Mouse (Mus musculus): ENCODE data around the gene Ucp1.

Ucp1 gene

DNA sequence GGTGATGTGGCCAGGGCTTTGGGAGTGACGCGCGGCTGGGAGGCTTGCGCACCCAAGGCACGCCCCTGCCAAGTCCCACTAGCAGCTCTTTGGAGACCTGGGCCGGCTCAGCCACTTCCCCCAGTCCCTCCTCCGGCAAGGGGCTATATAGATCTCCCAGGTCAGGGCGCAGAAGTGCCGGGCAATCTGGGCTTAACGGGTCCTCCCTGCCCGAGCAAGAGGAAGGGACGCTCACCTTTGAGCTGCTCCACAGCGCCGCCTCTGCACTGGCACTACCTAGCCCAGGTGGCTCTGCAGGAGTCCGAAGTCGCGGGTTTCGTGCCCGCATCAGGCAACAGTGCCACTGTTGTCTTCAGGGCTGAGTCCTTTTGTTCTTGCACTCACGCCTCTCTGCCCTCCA is at the start of gene Ucp1:
Gene Ucp1 (plus strand): TSS at position 177 of the 400 bp plus-strand sequence.
- CTCF ChIA-PET = interaction anchor here in 3 of 4 experiments (0.7 to 1.6 kb wide), 8 partner anchors 13 to 53 kb away, joined by 3 to 7 read pairs (median 4); no protein-coding TSS in a partner anchor

DNA sequence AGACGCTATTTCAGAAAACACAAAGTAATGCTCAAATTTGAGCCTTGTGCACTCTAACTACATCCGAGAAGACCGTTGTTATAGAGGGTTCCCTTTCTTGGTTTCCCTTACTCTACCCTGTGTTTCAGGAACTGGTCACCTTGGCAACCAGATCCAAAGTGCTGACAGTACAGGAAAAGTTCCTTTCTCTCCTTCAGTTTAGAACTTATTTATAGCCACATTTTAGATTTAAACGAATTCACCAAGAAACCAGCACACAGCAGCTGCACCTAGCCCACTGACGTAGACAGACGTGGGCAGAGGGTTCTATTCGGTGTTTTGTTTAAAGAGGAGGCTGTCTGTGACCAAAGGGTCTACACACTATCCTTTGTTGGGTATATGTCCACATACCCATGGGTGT is 46.0 kb upstream of the Ucp1 start:
- POLR2A ChIA-PET = no interaction called here

More for the DNA sequence above, at the start of gene Ucp1:
- POLR2A ChIA-PET = interaction anchor here in 1 of 4 experiments (1.8 kb wide), 1 partner anchor 25 kb away, joined by 6 read pairs; no protein-coding TSS in a partner anchor

DNA sequence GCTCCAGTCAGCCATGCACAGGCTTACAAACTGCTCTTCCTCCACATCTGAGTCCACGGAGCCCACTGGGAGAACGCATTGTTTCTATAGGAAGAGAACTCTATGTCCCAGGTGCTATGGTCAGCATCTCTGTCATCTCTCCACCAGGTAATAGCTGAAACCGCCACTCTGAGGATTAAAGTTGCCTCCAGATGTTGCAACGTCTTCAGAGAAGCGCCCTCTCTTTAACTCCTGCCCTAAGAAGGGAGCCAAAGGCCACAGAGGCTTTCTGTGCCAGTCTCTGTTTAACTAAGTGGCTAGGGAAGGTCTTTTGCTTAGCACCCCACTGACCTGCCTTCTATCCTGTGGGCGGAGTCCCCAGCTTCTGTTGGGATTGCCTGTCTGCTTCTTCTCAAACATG is 39.3 kb upstream of the Ucp1 start:
- CTCF ChIA-PET = interaction anchor here in 3 of 4 experiments (0.6 to 1.8 kb wide), 3 partner anchors 9 to 142 kb away, joined by 4 to 15 read pairs (median 6); no protein-coding TSS in a partner anchor
- POLR2A ChIA-PET = interaction anchor here in 2 of 4 experiments (1.4 to 1.6 kb wide), 2 partner anchors 10 to 11 kb away, joined by 3 read pairs; no protein-coding TSS in a partner anchor

More for the DNA sequence above, 46.0 kb upstream of the Ucp1 start:
- CTCF ChIA-PET = no interaction called here

DNA sequence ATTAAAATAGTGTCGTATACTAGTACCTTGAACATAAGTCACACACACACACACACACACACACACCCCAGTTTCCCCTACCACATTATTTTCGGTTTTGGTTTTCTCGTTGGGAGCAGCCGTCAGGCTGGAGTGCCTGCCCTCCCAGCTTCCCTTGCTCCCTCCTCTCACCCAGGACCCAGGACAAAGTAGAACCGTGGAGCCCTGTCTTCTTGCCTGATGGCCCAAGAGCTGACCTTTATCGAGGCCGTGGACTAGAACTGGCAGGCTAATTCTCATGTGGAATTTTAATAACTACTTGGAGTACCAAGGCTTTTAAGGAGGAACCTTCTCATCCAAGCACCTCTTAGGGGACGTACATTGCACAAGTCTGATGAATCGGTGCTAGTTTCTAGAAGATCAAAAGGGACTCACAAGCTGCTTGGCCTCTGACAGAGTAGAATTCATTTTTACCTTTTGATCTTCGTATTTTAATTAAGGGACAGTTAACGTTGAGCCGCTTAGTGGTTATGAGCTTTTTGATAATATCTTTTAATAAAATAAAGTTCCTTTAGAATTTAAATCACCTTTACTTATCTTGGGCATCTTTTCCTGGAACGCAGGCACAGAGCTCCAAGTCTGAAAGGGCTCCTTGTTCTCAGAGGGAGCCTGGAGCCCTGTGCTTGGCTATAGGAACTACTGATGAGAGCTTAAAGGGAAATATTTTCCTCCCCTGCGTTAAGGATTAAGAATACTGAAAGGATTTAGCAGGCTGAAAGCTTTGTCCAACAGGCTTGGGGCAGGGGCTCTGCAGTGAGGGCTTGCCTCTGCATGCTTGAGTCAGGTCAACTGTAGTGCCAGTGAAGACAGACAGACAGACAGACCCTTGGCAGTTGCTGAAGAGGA is 38.5 kb upstream of the Ucp1 start:
- CTCF ChIA-PET = interaction anchor here in 3 of 4 experiments (0.8 to 1.8 kb wide), 4 partner anchors 9 kb away, joined by 3 to 15 read pairs (median 5); no protein-coding TSS in a partner anchor
- POLR2A ChIA-PET = interaction anchor here in 3 of 4 experiments (0.6 to 1.6 kb wide), 3 partner anchors 9 to 516 kb away, joined by 3 to 4 read pairs (median 3); no protein-coding TSS in a partner anchor

DNA sequence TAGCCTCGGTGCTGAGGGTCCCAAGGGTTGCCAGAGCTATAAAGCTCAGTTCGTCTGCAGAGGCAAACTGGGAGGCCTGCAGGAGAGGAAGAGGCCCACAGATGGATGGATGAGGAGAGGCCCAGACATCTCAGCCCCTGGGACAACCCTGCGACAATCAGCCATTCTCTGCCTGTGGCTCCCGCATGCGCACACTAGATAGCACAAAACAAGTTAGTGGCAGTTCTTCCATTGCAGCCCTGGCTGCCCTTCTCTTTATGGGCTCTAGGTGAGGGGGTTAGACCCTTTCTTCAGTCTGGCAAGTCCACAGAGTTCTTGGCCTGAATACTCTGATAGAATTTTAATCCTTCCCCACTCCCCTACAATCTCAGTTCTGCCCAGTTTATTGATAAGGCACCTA is 37.4 kb upstream of the Ucp1 start:
- ChIA-PET CTCF (interaction anchor here in 1 of 4 experiments (1.4 kb wide), 1 partner anchor 7 kb away, joined by 6 read pairs; no protein-coding TSS in a partner anchor), POLR2A (interaction anchor here in 1 of 4 experiments (0.7 kb wide), 1 partner anchor 88 kb away, joined by 6 read pairs; the partner anchor contains the start of gene Tbc1d9)

DNA sequence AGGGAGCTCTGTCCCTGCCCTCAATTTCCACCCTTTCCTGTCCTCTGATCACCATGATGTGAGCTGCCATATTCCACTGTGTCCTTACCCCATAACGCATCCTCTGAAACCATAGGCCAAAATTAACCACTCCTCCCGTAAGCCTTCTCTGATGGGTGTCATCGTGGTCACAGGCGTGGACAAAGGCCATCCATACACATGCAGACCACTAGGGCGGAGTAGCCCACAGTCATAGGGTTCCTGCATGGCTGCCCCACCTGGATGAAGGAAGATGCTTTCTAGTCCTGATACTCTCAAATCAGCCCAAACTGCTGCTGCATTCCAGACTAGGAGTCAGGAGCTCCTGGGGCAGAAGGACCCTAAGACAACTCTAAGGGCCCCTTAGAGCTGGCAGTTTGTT is 32.5 kb upstream of the Ucp1 start:
- POLR2A ChIA-PET = interaction anchor here in 3 of 4 experiments (0.9 to 3.1 kb wide), 6 partner anchors 64 to 190 kb away, joined by 3 to 11 read pairs (median 6); partner anchors contain the start of genes Tbc1d9 (in 2 of the 3), Elmod2 (in 1 of the 3) and Gm10645 (in 1 of the 3)

DNA sequence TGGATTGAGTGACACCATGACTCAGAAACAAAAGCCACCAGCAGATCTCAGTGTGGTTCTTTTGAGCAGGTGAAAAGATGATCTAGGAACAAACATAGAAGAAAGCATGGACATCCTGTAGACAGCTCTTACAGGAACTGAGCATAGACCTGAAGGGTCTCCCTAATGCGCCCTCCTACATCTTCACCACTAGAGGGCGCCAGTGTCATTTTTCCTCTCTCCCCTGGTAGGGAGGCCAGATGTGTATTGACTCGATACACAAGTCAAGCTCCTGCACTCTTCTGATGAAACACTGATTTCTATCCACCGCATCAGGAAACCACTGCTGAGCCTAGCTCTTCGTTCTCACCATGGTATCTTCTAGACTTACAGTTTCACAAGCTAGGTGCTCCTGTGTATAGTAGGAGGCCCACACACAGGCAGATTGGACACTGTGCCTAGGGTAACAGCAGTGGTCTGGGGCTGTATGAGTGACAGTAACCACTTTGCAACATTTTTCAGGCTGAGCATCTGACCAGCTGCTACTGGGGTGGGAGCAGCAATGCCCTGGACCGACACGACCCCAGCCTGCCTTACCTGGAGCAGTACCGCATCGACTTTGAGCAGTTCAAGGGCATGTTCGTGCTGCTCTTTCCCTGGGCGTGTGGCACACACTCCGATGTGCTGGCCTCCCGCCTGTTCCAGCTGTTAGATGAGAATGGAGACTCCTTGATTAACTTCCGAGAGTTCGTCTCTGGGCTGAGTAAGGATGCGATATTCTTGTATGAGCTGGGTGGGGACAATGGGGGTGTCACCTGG is 29.5 kb upstream of the Ucp1 start:
- ChIA-PET CTCF (interaction anchor here (0.5 to 5.5 kb wide), 81 partner anchors 9 to 364 kb away, joined by 3 to 57 read pairs (median 4); partner anchors contain the start of genes Dnajb1 (in 2 of the 4), Tecr (in 2 of the 4), Ucp1 (in 2 of the 4) and Clgn (in 1 of the 4)), POLR2A (interaction anchor here in 3 of 4 experiments (0.6 to 3.1 kb wide), 13 partner anchors 10 to 331 kb away, joined by 3 to 11 read pairs (median 3); partner anchors contain the start of gene Elmod2 (in 1 of the 3))

More for the DNA sequence above, 32.5 kb upstream of the Ucp1 start:
- CTCF ChIA-PET = interaction anchor here in 2 of 4 experiments (0.6 to 5.5 kb wide), 2 partner anchors 84 to 193 kb away, joined by 5 to 57 read pairs; no protein-coding TSS in a partner anchor

DNA sequence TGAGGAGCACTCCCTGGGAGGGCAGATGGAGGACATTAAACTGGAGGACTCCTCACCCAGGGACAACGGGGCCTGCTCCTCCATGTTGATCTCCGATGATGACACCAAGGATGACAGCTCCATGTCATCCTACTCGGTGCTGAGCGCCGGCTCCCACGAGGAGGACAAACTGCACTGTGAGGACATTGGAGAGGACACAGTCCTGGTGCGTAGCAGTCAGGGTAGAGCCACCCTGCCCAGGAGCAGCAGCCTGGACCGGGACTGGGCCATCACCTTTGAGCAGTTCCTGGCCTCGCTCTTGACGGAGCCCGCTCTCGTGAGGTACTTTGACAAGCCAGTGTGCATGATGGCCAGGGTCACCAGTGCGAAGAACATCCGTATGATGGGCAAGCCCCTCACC is 19.0 kb upstream of the Ucp1 start:
- POLR2A ChIA-PET = no interaction called here
- CTCF ChIA-PET = interaction anchor here in 1 of 4 experiments (1.2 kb wide), 1 partner anchor 11 kb away, joined by 4 read pairs; no protein-coding TSS in a partner anchor

DNA sequence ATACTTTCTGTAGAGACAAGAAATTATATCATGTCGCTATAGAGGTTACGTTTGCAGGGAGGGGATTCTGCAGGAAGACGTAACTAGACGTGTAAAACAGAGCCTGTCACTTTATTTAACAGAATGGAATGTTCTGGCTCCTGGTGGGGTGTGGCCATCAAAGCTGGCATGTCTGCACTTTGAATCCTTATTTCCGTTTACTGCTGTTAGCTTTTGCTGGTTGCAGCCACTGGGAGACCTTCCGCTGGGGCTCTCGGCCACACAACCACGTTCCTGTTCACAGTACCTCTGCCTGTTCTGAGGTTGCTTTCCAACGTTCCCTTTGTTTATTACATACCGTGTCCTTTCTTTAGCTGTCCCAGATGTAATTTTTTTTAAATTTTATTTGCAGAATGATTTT is 17.7 kb upstream of the Ucp1 start:
- ChIA-PET POLR2A (interaction anchor here in 1 of 4 experiments (0.8 kb wide), 1 partner anchor 13 kb away, joined by 3 read pairs; no protein-coding TSS in a partner anchor), CTCF (no interaction called here)

DNA sequence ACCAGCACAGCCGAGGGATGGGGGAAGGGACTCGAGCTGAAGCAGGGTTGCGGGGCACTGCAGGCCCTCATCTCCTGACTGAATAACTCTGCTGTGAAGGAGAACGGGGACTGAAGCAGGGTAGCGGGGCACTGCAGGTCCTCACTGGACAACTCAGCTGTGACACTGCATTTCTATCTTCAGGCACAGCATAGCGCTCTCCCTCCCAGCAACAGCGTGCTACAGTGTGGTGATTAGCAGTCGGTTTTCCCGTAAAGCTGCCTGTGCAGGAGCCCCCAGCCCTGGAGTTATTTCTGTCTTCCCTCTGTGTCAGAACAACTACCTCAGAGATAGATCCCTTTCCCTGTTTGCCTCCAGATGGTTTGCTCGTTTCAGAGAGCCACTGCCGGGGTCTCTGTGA is 15.7 kb upstream of the Ucp1 start:
- CTCF ChIA-PET = interaction anchor here in 2 of 4 experiments (1.7 to 1.8 kb wide), 2 partner anchors 14 kb away, joined by 6 to 10 read pairs; no protein-coding TSS in a partner anchor

DNA sequence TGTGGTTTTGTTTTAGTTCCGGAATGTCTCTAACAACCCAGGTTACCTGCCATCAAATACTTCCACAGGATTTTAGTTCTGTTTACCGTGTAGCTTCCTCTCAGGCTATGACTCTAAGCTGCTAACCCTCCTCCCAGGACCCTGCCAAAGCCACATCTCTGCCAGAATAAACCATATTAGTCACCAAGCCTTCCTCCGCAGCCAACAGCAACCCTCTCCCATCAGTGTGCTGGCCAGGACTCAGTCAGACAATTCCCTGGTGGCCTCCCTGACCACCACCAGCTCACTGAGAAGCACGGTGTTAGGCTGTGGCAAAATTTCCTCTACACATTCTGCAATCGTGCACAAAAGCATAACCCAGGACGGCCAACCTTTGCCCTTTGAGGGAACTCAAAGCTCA is 11.7 kb upstream of the Ucp1 start:
- CTCF ChIA-PET = interaction anchor here in 3 of 4 experiments (0.5 to 2.9 kb wide), 4 partner anchors 9 to 73 kb away, joined by 3 to 13 read pairs (median 6); no protein-coding TSS in a partner anchor
- POLR2A ChIA-PET = interaction anchor here in 1 of 4 experiments (0.6 kb wide), 1 partner anchor 68 kb away, joined by 3 read pairs; no protein-coding TSS in a partner anchor

More for the DNA sequence above, 15.7 kb upstream of the Ucp1 start:
- POLR2A ChIA-PET = interaction anchor here in 2 of 4 experiments (0.6 to 1.9 kb wide), 2 partner anchors 48 to 109 kb away, joined by 3 to 4 read pairs; no protein-coding TSS in a partner anchor

DNA sequence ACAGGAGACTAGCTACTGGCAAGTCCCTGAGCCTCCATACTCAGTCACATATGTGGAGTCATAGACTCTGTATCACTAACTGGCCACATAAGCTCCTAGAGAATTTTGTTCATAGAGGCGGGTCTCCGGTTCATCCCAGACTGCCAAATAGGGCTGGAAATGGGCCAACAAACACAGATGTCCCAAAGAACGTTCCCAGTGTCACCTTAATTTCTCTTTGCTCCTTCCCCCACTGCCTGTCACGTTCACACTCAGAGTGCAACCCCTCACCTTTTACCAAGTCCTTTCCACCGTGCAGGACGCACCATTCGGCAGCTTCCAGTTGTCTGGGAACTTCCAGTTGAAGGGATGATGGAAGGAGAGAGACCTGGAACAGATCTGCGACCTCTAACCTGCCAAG is 4.8 kb upstream of the Ucp1 start:
- CTCF ChIA-PET = no interaction called here
- POLR2A ChIA-PET = interaction anchor here in 1 of 4 experiments (0.7 kb wide), 1 partner anchor 13 kb away, joined by 3 read pairs; no protein-coding TSS in a partner anchor

DNA sequence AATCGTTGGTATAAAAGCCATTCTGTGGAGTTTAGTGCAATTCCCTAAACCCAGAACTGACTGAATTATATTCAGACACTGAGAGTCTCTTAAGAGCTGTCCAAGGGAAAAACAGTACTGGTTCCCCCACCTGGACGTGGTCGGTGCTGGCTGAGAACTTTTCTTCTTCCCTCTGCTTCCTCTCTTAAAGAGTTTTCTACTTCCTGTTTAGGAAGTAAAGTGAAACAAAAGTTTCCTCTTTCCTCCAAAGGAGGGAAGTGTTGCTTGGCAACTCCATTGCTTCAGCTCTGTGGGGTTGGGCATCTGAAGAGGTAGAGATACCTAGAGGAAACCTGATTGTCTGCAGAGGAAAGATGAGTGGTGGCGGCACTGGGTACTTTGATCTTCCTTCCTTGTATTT is 7.2 kb downstream of the Ucp1 start:
- CTCF ChIA-PET = interaction anchor here in 1 of 4 experiments (1.3 kb wide), 1 partner anchor 37 kb away, joined by 3 read pairs; no protein-coding TSS in a partner anchor
- POLR2A ChIA-PET = no interaction called here

DNA sequence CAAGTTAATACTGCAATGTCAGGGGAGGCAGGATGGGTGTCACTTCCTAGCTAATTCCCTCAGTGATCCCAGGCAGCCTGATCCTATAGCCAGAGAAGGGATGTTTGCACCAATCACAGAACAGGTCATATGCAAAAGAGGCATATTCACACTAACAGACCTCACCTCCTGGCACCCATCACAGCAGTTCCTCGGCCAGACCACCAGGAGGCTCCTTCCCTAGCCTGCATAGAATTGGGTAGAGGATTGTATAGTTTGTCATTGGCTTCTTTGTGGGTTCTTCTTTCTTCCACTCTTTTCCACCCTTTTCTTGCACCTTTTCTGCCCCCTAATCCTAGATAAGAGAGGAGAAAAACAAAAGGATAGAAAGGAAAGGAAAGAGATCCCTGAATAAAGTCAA is 10.0 kb downstream of the Ucp1 start:
- CTCF ChIA-PET = no interaction called here
- POLR2A ChIA-PET = no interaction called here

DNA sequence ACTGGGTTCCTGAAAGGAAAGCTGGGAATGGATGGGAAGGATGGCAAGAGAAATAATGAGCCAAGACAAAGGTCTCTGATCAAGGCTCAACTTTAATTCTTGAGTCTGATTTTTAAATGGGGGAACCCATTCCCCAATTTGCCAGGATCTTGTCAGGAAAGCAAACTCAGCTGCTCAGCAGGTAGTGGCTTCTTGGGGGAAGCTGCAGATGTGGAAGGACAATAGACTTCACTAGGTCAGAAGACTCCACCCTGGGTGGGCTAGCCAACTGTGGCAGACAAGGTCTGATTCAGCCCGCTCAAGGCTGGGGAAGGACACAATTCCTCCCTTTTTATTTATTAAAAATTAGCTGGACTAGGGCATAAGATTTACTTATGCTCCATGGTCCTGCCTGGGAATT is 14.8 kb downstream of the Ucp1 start:
- CTCF ChIA-PET = no interaction called here
- POLR2A ChIA-PET = interaction anchor here in 1 of 4 experiments (1.1 kb wide), 1 partner anchor 10 kb away, joined by 3 read pairs; no protein-coding TSS in a partner anchor

DNA sequence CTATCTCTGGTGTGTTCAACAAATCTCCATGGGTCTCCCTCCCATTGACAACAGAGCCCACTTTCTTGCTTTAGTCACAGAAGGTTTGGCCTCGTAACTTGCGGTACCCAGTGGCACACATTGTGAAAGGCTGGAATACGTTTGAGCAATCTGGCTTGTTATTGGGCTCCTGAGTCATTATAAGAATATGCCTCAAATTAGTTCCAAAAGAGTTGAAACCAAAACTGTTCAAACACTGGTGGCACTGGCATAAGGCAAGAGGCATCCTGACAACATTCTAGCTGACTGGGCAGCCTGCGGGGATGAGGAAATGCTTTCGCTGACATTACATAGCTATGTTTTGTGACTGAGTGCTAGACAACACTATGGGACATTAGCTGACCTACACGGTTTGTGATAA is 19.7 kb downstream of the Ucp1 start:
- ChIA-PET CTCF (interaction anchor here in 2 of 4 experiments (0.5 to 1.5 kb wide), 3 partner anchors 20 to 226 kb away, joined by 3 to 9 read pairs (median 4); partner anchors contain the start of gene Ucp1 (in 1 of the 2)), POLR2A (interaction anchor here in 1 of 4 experiments (0.7 to 0.8 kb wide), 2 partner anchors 11 to 28 kb away, joined by 3 read pairs; no protein-coding TSS in a partner anchor)

DNA sequence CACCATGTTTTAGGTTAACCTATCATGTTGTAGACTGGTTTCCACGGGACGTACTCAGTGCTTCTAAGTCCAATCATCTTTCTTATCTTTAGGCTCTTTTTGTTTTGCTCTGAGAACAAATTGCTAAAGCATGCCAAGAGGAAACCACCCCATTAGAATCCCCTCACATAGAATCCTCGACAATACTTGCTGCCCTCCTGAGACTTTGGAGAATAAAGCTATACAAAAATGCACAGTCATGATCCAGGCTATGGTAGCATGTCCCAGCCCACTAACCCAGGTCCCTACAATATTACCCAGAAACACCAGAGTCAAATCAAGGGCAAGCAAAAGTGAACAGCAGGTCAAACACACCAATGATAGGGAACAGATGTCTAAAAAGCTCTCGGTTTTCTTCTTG is 24.9 kb downstream of the Ucp1 start:
- ChIA-PET CTCF (interaction anchor here in 1 of 4 experiments (2.1 kb wide), 1 partner anchor 55 kb away, joined by 7 read pairs; no protein-coding TSS in a partner anchor), POLR2A (interaction anchor here in 2 of 4 experiments (0.8 to 1.6 kb wide), 4 partner anchors 10 to 26 kb away, joined by 3 to 6 read pairs (median 4); partner anchors contain the start of gene Elmod2 (in 1 of the 2))

Data from embryonic stem cell, embryonic (primary cell).